Mouse (Mus musculus) mouse trophoblast stem cell (cell line): ENCODE measurements at regions not wholly inside any gene's neighbourhood (a gene's known extent, or its start where the extent isn't known, plus 50 kb on each side); places are given as distances from the start of the nearest gene placed in this dataset.

Experiments used
- in situ Hi-C, 2 experiments: fragments of 300-500 bp; cut with MseI, MboI; formaldehyde crosslinking; loops; 2 replicates in 1 of 2; 3 replicates in 1 of 2; pipeline ENCODE4 v1.15.1; 2025

GRCm38 (mm10) chr3:62985033-62985432 is 256.3 kb upstream of the Mme start:
- in situ Hi-C loops, result no loop called here

- in situ Hi-C loops, result no loop called here
These were observed 264.4 kb upstream of the Mme start for GRCm38 (mm10) chr3:62976906-62977305.

GRCm38 (mm10) chr3:62963244-62963643 is 278.1 kb upstream of the Mme start:
- in situ Hi-C loops, result no loop called here

DNA sequence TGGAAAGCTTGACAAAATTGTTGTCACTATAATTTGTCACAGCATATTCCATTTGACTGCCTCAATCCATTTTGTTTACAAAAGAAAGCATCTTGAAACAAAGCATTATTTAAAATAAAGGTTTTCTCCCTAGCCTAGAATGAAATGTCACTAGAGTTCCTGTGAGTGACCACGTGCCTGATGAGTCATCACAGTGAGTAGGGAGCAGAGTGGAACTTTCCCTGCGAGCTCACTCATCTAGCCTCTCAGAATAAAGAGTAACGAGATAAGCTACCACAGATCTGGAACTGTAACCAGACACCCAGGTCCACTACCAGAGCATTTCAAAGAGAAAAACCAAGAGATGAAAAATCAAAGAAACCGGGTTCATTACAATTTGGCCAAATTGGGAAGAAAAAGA is 278.7 kb upstream of the Mme start:
- in situ Hi-C loops, result no loop called here

- in situ Hi-C loops, result no loop called here
These were observed 296.0 kb upstream of the Mme start for GRCm38 (mm10) chr3:62945356-62945755.

- in situ Hi-C loops, result no loop called here
These were observed 302.7 kb upstream of the Mme start for GRCm38 (mm10) chr3:62938601-62939000.

DNA sequence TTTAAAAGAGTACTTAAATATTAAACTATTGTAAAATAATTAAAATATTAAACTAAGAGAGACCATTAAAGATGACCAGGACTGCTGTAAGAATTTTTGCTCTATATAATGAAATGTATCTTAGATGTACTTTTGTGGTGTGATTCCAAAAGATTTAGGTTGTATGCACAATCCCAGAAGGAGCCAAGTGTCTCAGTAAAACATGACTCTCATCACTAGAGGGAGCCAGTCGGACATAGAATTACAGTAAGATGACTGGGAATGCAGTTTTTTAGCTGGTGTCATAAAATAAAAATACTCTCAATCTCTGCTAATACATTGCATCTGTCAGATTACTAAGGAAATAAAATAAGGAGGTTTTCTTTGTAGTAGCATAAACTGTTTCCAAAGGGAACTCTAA is 316.9 kb upstream of the Mme start:
- in situ Hi-C loops, result no loop called here

DNA sequence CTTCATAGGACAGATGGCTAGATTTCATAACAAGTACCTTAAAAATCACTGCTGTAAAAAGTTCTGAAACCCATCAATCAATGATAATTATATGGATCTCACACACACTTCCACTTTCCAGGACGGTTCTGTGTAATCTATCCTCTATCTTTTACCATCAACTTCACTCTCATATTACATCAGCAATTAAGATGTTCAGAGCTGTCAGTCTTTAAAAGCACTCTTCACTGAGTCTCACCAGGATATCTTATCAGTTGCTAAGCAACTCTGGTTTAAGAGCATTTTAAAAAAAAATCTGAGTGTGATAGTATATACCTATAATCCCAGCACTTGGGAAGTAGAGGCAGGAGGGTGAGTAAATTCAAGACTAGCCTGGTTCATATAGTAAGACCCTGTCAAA is 312.0 kb upstream of the Gpr149 start:
- in situ Hi-C loops, result no loop called here

DNA sequence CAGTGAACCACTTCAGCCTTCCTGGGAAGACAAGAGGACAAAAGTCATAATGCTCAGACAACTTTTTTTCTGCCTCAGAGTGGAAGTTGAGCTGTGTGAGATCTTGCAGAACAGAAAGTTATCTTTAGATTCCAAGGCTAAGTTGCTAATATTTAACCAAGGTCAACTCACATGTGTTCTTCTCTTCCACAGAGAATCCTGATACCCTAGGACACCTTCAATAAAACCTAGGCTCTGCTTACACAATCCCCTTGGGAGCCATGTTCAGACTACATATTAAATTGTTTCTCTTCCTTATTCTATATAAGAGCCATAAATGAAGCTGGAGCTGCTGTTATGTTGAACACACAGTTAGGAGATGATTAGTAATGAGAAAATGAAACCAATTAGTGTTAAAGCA is 280.2 kb upstream of the Gpr149 start:
- in situ Hi-C loops, result no loop called here

GRCm38 (mm10) chr3:62882310-62883073 is 277.6 kb upstream of the Gpr149 start:
- in situ Hi-C loops, result no loop called here

- in situ Hi-C loops, result loop anchor here in 1 of 2 experiments (10.0 kb wide), 1 partner anchor 336 kb away; no protein-coding TSS in a partner anchor
These were observed 255.8 kb upstream of the Gpr149 start for GRCm38 (mm10) chr3:62860731-62861130.

GRCm38 (mm10) chr3:62835695-62836476 is 230.9 kb upstream of the Gpr149 start:
- in situ Hi-C loops, result no loop called here

- in situ Hi-C loops, result no loop called here
These were observed 219.0 kb upstream of the Gpr149 start for GRCm38 (mm10) chr3:62823892-62824291.

DNA sequence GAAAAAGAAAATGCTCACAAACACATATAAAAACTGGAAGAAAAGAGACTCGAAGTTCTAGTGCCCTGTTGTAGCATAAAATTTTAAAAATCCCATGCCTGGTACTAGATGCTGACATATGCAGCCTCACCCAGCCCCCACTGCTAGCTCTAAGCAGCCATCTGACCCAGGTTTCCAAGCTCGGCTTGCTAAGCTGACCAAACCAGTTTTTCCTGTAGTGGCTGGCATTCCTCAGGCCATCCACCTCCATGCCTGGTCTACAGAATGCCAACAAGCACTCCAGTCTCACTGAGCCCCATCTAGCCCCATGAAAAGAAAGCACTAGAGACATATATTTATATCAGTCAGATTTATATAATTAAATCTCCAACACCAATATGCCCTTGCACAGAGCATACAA is 196.1 kb upstream of the Gpr149 start:
- in situ Hi-C loops, result no loop called here

DNA sequence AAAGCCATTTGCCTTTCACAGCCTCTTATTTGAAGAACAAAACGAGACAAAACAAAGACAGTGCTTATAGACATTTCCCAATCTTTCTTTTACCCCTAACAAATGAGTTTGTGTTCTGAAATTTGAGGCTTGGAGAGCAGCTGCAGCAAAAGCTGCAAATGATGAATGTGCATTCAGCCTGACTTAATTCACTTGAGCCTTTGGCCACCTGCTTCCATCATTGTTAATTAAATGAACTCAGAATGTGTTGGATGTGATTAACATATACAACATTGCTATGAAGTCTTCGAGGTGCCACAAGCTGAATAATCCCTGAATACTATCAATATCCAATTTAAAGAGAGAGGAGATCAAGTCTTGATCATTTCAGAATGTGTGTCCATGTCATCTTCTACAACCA is 181.3 kb upstream of the Gpr149 start:
- in situ Hi-C loops, result no loop called here
